Comparison of ENCODE assay signal across 8 mouse cellular contexts in the genomic region with DNA sequence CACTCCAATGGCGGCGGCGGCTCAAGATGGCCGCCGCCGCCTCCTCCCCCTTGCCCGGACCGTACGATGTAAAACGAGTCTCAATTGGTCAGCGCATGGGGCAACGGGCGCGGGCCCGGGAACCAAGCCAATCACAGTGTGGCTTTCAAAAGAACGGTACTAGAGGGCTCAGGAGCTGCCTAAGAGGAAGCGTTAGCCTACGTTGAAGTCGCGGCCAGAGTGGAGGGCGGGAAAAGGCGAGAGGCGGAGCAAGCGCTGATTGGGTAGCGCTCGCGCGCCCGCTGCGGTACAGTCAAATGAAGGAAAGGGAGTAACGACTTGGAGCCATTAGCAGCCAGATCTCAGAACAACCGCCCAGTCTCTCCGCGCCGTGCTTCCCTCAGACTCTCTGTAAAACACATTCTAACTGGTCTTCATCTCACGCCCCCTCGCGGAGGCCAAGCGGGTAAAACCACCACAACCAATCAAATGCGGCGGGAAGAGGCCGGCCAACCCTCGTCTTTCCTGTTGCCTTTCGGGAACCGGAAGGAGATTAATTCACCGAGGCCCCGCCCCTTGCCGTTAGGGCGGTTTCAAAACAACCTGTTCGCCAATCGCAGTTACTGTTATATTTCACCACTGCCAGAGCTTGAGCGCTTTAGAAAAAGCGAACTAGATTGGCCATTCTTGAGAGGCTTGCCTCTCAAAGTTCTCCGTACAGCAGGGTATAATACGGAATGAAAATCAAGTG. TPM values are rescaled to one million over a fixed set of nuclear protein-coding genes. Genes with fewer than 3 reads are reported as not detected.
DNase-seq lines count a peak whose midpoint lies in the region; ATAC-seq lines count a peak whose summit lies in the region.

TSS of gene Hnrnpul1 (minus strand) at position 20 of the 730 bp plus-strand sequence.

- peak; percentile 89 for ATAC-seq in erythroblast, adult 5-6 weeks (replicated peaks; ENCODE audit: low FRiP score, poor library complexity, severe bottlenecking)
- peak; percentile 95 for ATAC-seq in kidney, embryonic 15.5 days (replicated peaks; ENCODE audit: low FRiP score)
- peak; percentile 68 for ATAC-seq in monocyte, adult 5-6 weeks (replicated peaks; ENCODE audit: insufficient number of reproducible peaks, low FRiP score, low TSS enrichment, poor library complexity, severe bottlenecking)

- peak within 1 kb of the TSS; percentile 96 for H3K9ac ChIP-seq in kidney, embryonic 15.5 days

- WGBS in heart, embryonic 10.5 days = under 1% methylated on average over 55 of the region's 55 CpGs
- WGBS in kidney, embryonic 15.5 days = under 1% methylated on average over 55 of the region's 55 CpGs

- H3K4me2 ChIP-seq in kidney, embryonic 15.5 days = peak within 1 kb of the TSS; percentile 81

- H3K36me3 ChIP-seq in heart, embryonic 10.5 days = peaks cover 35% of the 10 kb centered on the region
- H3K36me3 ChIP-seq in kidney, embryonic 15.5 days = peaks cover 38% of the 10 kb centered on the region

- DNase-seq in B cell, adult 2 months = peak; percentile 98 to 99
- DNase-seq in brain, adult 2 months (ENCODE audit: low read depth, low spot score) = peak; percentile 100
- peak; percentile 99 for DNase-seq in heart, embryonic 10.5 days (ENCODE audit: low spot score)
- peak; percentile 98 for DNase-seq in liver
- peak; percentile 98 to 99 for DNase-seq in spleen, postnatal 4 days (ENCODE audit: low spot score in 2 of 2)

- no peaks in the 10 kb centered on the region for H3K9me3 ChIP-seq in heart, embryonic 10.5 days
- H3K9me3 ChIP-seq in kidney, embryonic 15.5 days (replicated peaks) = no peaks in the 10 kb centered on the region

- peak within 1 kb of the TSS; percentile 100 for H3K27ac ChIP-seq in heart, embryonic 10.5 days
- H3K27ac ChIP-seq in kidney, embryonic 15.5 days = peak within 1 kb of the TSS; percentile 99

- peaks cover 20% of the 10 kb centered on the region for H3K4me1 ChIP-seq in heart, embryonic 10.5 days
- peaks cover 22% of the 10 kb centered on the region for H3K4me1 ChIP-seq in kidney, embryonic 15.5 days

- H3K4me3 ChIP-seq in heart, embryonic 10.5 days = peak within 1 kb of the TSS; percentile 98
- peak within 1 kb of the TSS; percentile 72 for H3K4me3 ChIP-seq in kidney, embryonic 15.5 days (replicated peaks)

- no peaks in the 10 kb centered on the region for H3K27me3 ChIP-seq in heart, embryonic 10.5 days (ENCODE audit: insufficient read depth, poor library complexity, severe bottlenecking)
- H3K27me3 ChIP-seq in kidney, embryonic 15.5 days = no peaks in the 10 kb centered on the region

RNA-seq across cellular contexts. Expression of gene Hnrnpul1, which starts in this region (rescaled TPM):
- 45.2 and 59.1 TPM in 2 replicates for total RNA-seq in erythroblast, adult 5-6 weeks (2015; ENCODE audit: low replicate concordance)
- 79.3 and 99.9 TPM in 2 replicates for total RNA-seq in erythroblast, adult 5-6 weeks (2017; ENCODE audit: low replicate concordance)
- 45.3 and 54.6 TPM in 2 replicates for polyA plus RNA-seq in heart, embryonic 10.5 days (2016; fragmentation: Nextera tagmentation; extraction: Ambion mirVana)
- polyA plus RNA-seq in kidney, embryonic 15.5 days (2015; fragmentation: Nextera tagmentation; extraction: Ambion mirVana) = 61.3 and 65.0 TPM in 2 replicates
- total RNA-seq in monocyte, adult 5-6 weeks (2017) = 116 to 171 TPM (median 131 TPM) in 3 replicates

Comparison
In these comparisons a context has a peak if more than half of its experiments do, and no peak if none do; other contexts are left out.
1. Peak in every context shown above with its lines: DNase-seq, ATAC-seq, H3K4me3 ChIP-seq and H3K27ac ChIP-seq.